8 mouse cellular contexts compared by ENCODE assay signal in the genomic region with DNA sequence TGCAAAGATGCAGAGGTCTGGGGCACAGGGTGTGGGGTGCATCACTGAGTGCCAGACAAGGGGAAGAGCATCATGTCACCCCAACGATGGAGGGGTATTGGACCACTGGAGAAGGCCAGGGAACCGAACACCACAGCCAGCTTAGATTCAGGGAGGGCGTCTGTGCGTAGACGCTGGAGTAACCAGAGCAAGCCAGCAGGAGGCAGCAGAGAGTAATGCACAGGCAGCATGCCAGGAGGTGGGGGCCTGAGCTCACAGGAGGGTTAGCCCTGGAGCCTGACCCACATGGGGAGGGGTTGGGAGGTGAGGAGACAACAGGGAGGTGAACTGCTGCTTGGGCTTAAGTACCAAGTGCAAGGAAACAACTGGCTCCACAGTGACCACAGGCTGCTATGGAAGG. TPM values are rescaled to one million over a fixed set of nuclear protein-coding genes. Genes with fewer than 3 reads are reported as not detected.
DNase-seq lines count a peak whose midpoint lies in the region; ATAC-seq and TF ChIP-seq lines count a peak whose summit lies in the region.

No protein-coding gene starts in this region.

- H3K9ac ChIP-seq in heart, embryonic 13.5 days, result no peak overlapping the region
- no peak overlapping the region for H3K9ac ChIP-seq in kidney, postnatal 0 days (ENCODE audit: low read depth, low read length)
- H3K9ac ChIP-seq in neural tube, embryonic 15.5 days (replicated peaks), result no peak overlapping the region

- peak; percentile 89 for ATAC-seq in CD4-positive, CD25-positive, alpha-beta regulatory T cell, adult 4 months
- peak; percentile 20; the same call in 1 of the 2 replicates for ATAC-seq in heart, embryonic 13.5 days (ENCODE audit: extremely low read depth, insufficient number of reproducible peaks, low FRiP score, low TSS enrichment)
- ATAC-seq in kidney, postnatal 0 days (replicated peaks; ENCODE audit: low FRiP score, low read depth), result peak; percentile 67
- ATAC-seq in neural tube, embryonic 15.5 days (ENCODE audit: low FRiP score), result peak; percentile 48

- peak; percentile 76 for DNase-seq in kidney, postnatal 0 days (ENCODE audit: low spot score)
- peak; percentile 62 to 65 for DNase-seq in lung, adult 18-20 months
- peak; percentile 67 to 76 for DNase-seq in thymus, adult 18-20 months

- no peaks in the 10 kb centered on the region for H3K9me3 ChIP-seq in heart, embryonic 13.5 days
- H3K9me3 ChIP-seq in kidney, postnatal 0 days (replicated peaks; ENCODE audit: low read length), result no peaks in the 10 kb centered on the region
- no peaks in the 10 kb centered on the region for H3K9me3 ChIP-seq in neural tube, embryonic 15.5 days (replicated peaks)

- H3K27ac ChIP-seq in bone marrow, adult 2 months (ENCODE audit: control insufficient read depth, insufficient read depth, low read depth, low read length, poor library complexity), result peak overlapping the region; percentile 82
- H3K27ac ChIP-seq in embryonic fibroblast, embryonic 13.5 days (ENCODE audit: insufficient read depth, low read length), result no peak overlapping the region
- H3K27ac ChIP-seq in heart, embryonic 13.5 days (replicated peaks), result no peak overlapping the region
- H3K27ac ChIP-seq in kidney, postnatal 0 days, result no peak overlapping the region
- H3K27ac ChIP-seq in neural tube, embryonic 15.5 days (replicated peaks), result peak overlapping the region; percentile 56; the same call in 1 of the 2 replicates

- H3K4me2 ChIP-seq in heart, embryonic 13.5 days, result no peak overlapping the region
- no peak overlapping the region for H3K4me2 ChIP-seq in kidney, postnatal 0 days (ENCODE audit: low read length)
- no peak overlapping the region for H3K4me2 ChIP-seq in neural tube, embryonic 15.5 days

- TF ChIP-seq CTCF in bone marrow, adult 2 months (IDR thresholded peaks at IDR 0.05; ENCODE audit: control insufficient read depth, insufficient read depth, low read length), result peak; percentile 99
- TF ChIP-seq CTCF in embryonic fibroblast, embryonic 13.5 days (IDR thresholded peaks at IDR 0.05; ENCODE audit: borderline replicate concordance, insufficient read depth, low read length), result peak; percentile 98
- TF ChIP-seq CTCF in kidney, postnatal 0 days (IDR thresholded peaks at IDR 0.05; ENCODE audit: low read depth), result peak; percentile 96

- 26% methylated on average over 5 of the region's 5 CpGs for WGBS in bone marrow, adult 2 months
- WGBS in heart, embryonic 13.5 days, result 11% methylated on average over 5 of the region's 5 CpGs
- 20% methylated on average over 5 of the region's 5 CpGs for WGBS in kidney, postnatal 0 days
- 21% methylated on average over 5 of the region's 5 CpGs for WGBS in neural tube, embryonic 15.5 days

- H3K4me3 ChIP-seq in bone marrow, adult 2 months (replicated peaks; ENCODE audit: control insufficient read depth, low read depth, low read length), result peak overlapping the region; percentile 12
- no peak overlapping the region for H3K4me3 ChIP-seq in embryonic fibroblast, embryonic 13.5 days (ENCODE audit: insufficient read depth, low read length)
- H3K4me3 ChIP-seq in heart, embryonic 13.5 days, result no peak overlapping the region
- H3K4me3 ChIP-seq in kidney, postnatal 0 days (replicated peaks; ENCODE audit: low read depth, low read length), result no peak overlapping the region
- H3K4me3 ChIP-seq in neural tube, embryonic 15.5 days (replicated peaks), result no peak overlapping the region

- H3K36me3 ChIP-seq in heart, embryonic 13.5 days, result no peaks in the 10 kb centered on the region
- no peaks in the 10 kb centered on the region for H3K36me3 ChIP-seq in kidney, postnatal 0 days (ENCODE audit: insufficient read depth, low read length)
- H3K36me3 ChIP-seq in neural tube, embryonic 15.5 days, result no peaks in the 10 kb centered on the region; the same call in 1 of the 2 replicates

- no peak for TF ChIP-seq POLR2A in bone marrow, adult 2 months (IDR thresholded peaks at IDR 0.05; ENCODE audit: borderline replicate concordance, control insufficient read depth, low read depth, low read length)
- TF ChIP-seq POLR2A in embryonic fibroblast, embryonic 13.5 days (IDR thresholded peaks at IDR 0.05; ENCODE audit: low read depth, low read length), result no peak

- peaks cover 13% of the 10 kb centered on the region for H3K4me1 ChIP-seq in bone marrow, adult 2 months (ENCODE audit: control insufficient read depth, insufficient read depth, low read length)
- no peaks in the 10 kb centered on the region for H3K4me1 ChIP-seq in embryonic fibroblast, embryonic 13.5 days (ENCODE audit: control insufficient read depth, insufficient read depth, low read length)
- H3K4me1 ChIP-seq in heart, embryonic 13.5 days, result peaks cover 38% of the 10 kb centered on the region
- H3K4me1 ChIP-seq in kidney, postnatal 0 days (replicated peaks; ENCODE audit: insufficient read depth, low read length), result no peaks in the 10 kb centered on the region
- peaks cover 35% of the 10 kb centered on the region for H3K4me1 ChIP-seq in neural tube, embryonic 15.5 days

- peaks cover 92% of the 10 kb centered on the region for H3K27me3 ChIP-seq in heart, embryonic 13.5 days (replicated peaks)
- no peaks in the 10 kb centered on the region for H3K27me3 ChIP-seq in kidney, postnatal 0 days (ENCODE audit: insufficient read depth, low read length)
- peaks cover 7% of the 10 kb centered on the region; the same call in 1 of the 2 replicates for H3K27me3 ChIP-seq in neural tube, embryonic 15.5 days (replicated peaks)

RNA-seq across cellular contexts. Expression of gene Gpr68, which starts 50.0 kb away (rescaled TPM):
- 100 to 1,000 TPM in 1 of 2 experiments, 10 to 100 TPM in 1; 51.7 to 101 TPM for polyA plus RNA-seq in CD4-positive, CD25-positive, alpha-beta regulatory T cell, adult 4 months (2017; shearing (Covaris generic))
- 1.4 TPM in 1 of 2 replicates, not detected in the other for polyA plus RNA-seq in bone marrow, adult 2 months (2011; ENCODE audit: insufficient read depth, insufficient read length, low replicate concordance, missing spikeins)
- polyA plus RNA-seq in embryonic fibroblast, embryonic 13.5 days (2011; ENCODE audit: insufficient read length, low read depth, missing spikeins), result not detected in 2 replicates
- polyA plus RNA-seq in heart, embryonic 13.5 days (2015; fragmentation: Nextera tagmentation; extraction: Ambion mirVana), result 5.9 and 6.0 TPM in 2 replicates
- 0.36 and 0.57 TPM in 2 replicates for polyA plus RNA-seq in kidney, postnatal 0 days (2015; fragmentation: Nextera tagmentation; extraction: Ambion mirVana)
- 7.7 and 10.8 TPM in 2 replicates for polyA plus RNA-seq in neural tube, embryonic 15.5 days (2015; fragmentation: Nextera tagmentation; extraction: Ambion mirVana)

Comparison
In these comparisons a context has a peak if more than half of its experiments do, and no peak if none do; other contexts are left out.
1. ATAC-seq: peak in every context shown above with its lines; median percentile 89 in CD4-positive, CD25-positive, alpha-beta regulatory T cell, adult 4 months; 67 in kidney, postnatal 0 days; 48 in neural tube, embryonic 15.5 days; 20 in heart, embryonic 13.5 days.
2. H3K27ac ChIP-seq: peak in bone marrow, adult 2 months (single experiment) and neural tube, embryonic 15.5 days (single experiment); none in embryonic fibroblast, embryonic 13.5 days (single experiment), heart, embryonic 13.5 days (single experiment) and kidney, postnatal 0 days (single experiment).
3. Peak in every context shown above with its lines, with median percentiles within 50 percentile points of each other: CTCF ChIP-seq and DNase-seq.